Mouse (Mus musculus) intestine, postnatal 0 days (tissue): ENCODE measurements around the gene Camk1d. TPM values are rescaled to one million over a fixed set of nuclear protein-coding genes. Genes with fewer than 3 reads are reported as not detected.

Source experiments
- ATAC-seq: fragments of 200-750 bp; cut with Nextera tagmentation; 2 replicates; pipeline ENCODE4 v1.8.0; 2017; ENCODE audit warnings: mild to moderate bottlenecking, moderate TSS enrichment, moderate library complexity
- H3K27ac ChIP-seq: fragments of 300-500 bp; sonication (generic); 2 replicates; pipeline ENCODE4 v1.5.1; 2014; ENCODE audit warnings: mild to moderate bottlenecking, low read depth, low read length, moderate library complexity
- H3K27me3 ChIP-seq: fragments of 300-500 bp; sonication (generic); replicated peaks from 2 replicates; pipeline ENCODE4 v1.6.1; 2014; ENCODE audit warnings: low read length, mixed read lengths; ENCODE audit not compliant: control insufficient read depth, insufficient read depth
- H3K36me3 ChIP-seq: fragments of 300-500 bp; sonication (generic); 2 replicates; pipeline ENCODE4 v1.6.1; 2014; ENCODE audit warnings: mild to moderate bottlenecking, moderate library complexity; ENCODE audit not compliant: control insufficient read depth, insufficient read depth
- H3K4me1 ChIP-seq: fragments of 300-500 bp; sonication (generic); replicated peaks from 2 replicates; pipeline ENCODE4 v1.6.1; 2014; ENCODE audit warnings: antibody characterized with exemption, low read length, mixed read lengths; ENCODE audit not compliant: control insufficient read depth, insufficient read depth
- H3K4me2 ChIP-seq: fragments of 300-500 bp; sonication (generic); replicated peaks from 2 replicates; pipeline ENCODE4 v1.6.1; 2014; ENCODE audit warnings: low read depth, mild to moderate bottlenecking, moderate library complexity
- H3K4me3 ChIP-seq: fragments of 300-500 bp; sonication (generic); 2 replicates; pipeline ENCODE4 v1.5.1; 2014; ENCODE audit warnings: low read depth, low read length
- H3K9ac ChIP-seq: fragments of 300-500 bp; sonication (generic); 2 replicates; pipeline ENCODE4 v1.6.1; 2014; ENCODE audit warnings: mild to moderate bottlenecking, low read depth, low read length
- H3K9me3 ChIP-seq: fragments of 300-500 bp; sonication (generic); 2 replicates; pipeline ENCODE4 v1.6.1; 2016; ENCODE audit warnings: mixed run types; ENCODE audit not compliant: control insufficient read depth
- CTCF ChIP-seq: sonication (generic); IDR thresholded peaks from 2 replicates; pipeline ENCODE4 v1.5.1; 2016; ENCODE audit warnings: low read depth, mild to moderate bottlenecking, control low read depth, antibody characterized with exemption, moderate library complexity
- WGBS: fragments of 180-500 bp; shearing (Covaris S2); extraction: QIAGEN DNeasy Blood & Tissue Kit; methylation state at CpG from one replicate; pipeline ENCODE4 v1.1.7; 2014; 5-methylcytosine and 5-hydroxymethylcytosine counted together
- polyA plus RNA-seq: library from polyadenylated mRNA; unstranded; fragments of >200 nt; fragmentation: Nextera tagmentation; extraction: Ambion mirVana; gene quantifications from 2 replicates; pipeline ENCODE4 v1.2.1, GENCODE M21; 2015

Camk1d gene
- polyA plus RNA-seq, 1 experiment from 2014 or later = 11.3 TPM

DNA sequence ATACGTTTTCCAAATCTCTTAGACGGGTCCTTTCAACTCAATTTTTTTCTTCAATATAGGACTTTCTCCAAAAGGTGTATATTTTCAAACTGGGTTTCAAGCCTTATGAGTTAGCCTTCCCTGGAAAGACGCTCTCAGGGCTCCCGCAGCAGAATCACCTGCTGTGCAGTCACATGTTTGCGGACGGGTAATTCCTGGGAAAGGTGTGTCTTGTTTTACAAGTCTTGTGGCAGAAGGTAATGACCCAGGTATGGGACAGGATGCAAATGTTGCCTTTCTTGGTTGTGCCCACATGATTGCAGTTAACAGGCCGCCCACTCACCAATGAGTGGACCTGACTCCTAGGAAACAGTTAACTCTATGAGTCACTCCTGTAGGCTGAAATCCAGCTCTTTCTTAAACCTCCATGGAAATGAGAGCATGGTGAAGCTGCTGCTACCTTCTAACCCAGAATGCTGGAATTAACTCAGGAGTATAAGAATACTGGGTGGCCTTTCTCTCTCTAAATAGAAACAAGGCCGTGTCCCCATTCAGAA is 95.9 kb downstream of the Camk1d start:
- no peak overlapping the region for H3K9ac ChIP-seq
- H3K27ac ChIP-seq = peak overlapping the region; percentile 63; the same call in 1 of the 2 replicates
- H3K4me1 ChIP-seq = peaks cover 12% of the 10 kb centered on the region
- no peaks in the 10 kb centered on the region for H3K27me3 ChIP-seq
- peak; percentile 84 for ATAC-seq
- 59% methylated on average over 8 of the region's 8 CpGs for WGBS
- no peak overlapping the region for H3K4me2 ChIP-seq
- no peak for TF ChIP-seq CTCF
- no peaks in the 10 kb centered on the region for H3K9me3 ChIP-seq
- no peaks in the 10 kb centered on the region; the same call in 1 of the 2 replicates for H3K36me3 ChIP-seq
- no peak overlapping the region for H3K4me3 ChIP-seq

DNA sequence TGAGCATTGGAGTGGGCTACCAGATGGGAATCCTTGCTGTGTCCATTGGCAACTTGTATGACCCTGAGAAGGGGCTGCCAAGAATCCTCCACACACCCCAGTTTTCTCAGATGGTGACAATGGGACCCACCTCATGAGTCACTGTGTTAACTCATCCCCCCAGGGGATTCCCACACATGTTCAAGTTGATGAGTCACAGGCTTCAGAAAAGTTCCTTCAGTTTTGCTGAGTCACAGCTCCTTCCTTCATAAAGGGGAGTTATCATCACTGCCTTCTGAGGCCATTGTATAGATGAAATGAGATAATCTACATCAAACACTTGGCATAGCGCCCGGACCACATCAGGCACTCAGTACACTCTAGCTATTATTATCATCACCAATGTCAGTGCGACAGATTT is 99.4 kb downstream of the Camk1d start:
- peaks cover 12% of the 10 kb centered on the region for H3K4me1 ChIP-seq
- no peak overlapping the region for H3K9ac ChIP-seq
- ATAC-seq = peak; percentile 64
- H3K36me3 ChIP-seq = no peaks in the 10 kb centered on the region; the same call in 1 of the 2 replicates
- H3K4me3 ChIP-seq = no peak overlapping the region
- H3K27me3 ChIP-seq = no peaks in the 10 kb centered on the region
- WGBS = 40% methylated on average over 3 of the region's 3 CpGs
- no peaks in the 10 kb centered on the region for H3K9me3 ChIP-seq
- H3K4me2 ChIP-seq = no peak overlapping the region
- TF ChIP-seq CTCF = no peak
- peak overlapping the region; percentile 50; the same call in 1 of the 2 replicates for H3K27ac ChIP-seq

DNA sequence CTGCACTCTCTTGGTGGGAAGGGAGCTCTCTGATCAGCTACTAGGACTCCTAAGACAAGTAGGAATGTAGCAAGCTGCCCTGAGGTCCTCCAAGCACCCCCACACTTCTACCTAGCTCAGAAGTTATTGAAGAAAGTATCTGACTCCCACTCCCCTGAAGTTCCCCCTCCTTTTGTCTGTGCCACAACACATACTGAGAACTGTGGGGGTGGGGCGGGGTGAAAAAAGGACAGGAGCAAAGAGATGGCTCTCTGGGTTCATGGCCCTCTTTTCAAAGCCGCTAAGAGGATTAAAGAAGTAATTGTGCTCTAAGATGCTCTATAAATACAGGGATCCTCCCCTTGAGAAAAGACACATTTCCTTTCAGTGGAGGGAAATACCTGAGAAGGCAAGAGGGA is 100.0 kb downstream of the Camk1d start:
- peak overlapping the region; percentile 50 for H3K27ac ChIP-seq
- no peaks in the 10 kb centered on the region; the same call in 1 of the 2 replicates for H3K36me3 ChIP-seq
- H3K9ac ChIP-seq = no peak overlapping the region
- H3K9me3 ChIP-seq = no peaks in the 10 kb centered on the region
- no peaks in the 10 kb centered on the region for H3K27me3 ChIP-seq
- H3K4me2 ChIP-seq = no peak overlapping the region
- ATAC-seq = no peak
- WGBS = 56% methylated on average over 2 of the region's 2 CpGs
- no peak overlapping the region for H3K4me3 ChIP-seq
- H3K4me1 ChIP-seq = peaks cover 14% of the 10 kb centered on the region
- no peak for TF ChIP-seq CTCF

DNA sequence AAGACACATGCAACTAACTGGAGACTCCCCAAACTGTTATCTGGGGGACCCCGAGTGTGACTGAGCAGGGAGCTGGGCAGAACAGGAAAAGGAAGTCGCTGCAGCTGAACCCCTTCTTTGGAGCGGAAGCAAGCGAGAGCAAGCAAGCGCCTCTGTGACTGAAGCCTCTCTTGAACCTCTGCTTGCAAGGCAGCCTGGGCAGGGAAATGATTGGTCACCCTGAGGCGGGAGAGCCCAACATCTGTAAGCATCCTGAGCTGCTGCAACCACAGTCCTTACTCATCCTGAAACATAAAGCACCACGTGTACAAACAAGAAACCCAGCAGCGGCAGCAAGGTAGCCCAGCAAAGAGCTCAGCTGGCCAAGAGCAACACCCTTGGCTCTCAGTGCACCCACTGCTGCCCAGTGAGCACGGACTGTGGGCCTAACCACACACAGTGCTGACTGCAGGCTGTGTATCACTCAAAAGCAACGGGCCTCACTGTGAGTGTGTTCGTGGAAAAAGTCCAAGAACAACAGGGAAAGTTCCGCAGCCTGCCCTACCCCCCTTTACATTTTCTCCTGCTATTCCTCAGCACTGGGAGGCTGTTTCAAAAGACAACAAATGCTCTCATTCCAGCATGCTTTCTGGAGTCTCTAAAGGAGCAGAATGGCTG is 100.5 kb downstream of the Camk1d start:
- 42% methylated on average over 12 of the region's 12 CpGs for WGBS
- H3K36me3 ChIP-seq = no peaks in the 10 kb centered on the region; the same call in 1 of the 2 replicates
- ATAC-seq = no peak
- H3K4me3 ChIP-seq = no peak overlapping the region
- TF ChIP-seq CTCF = no peak
- H3K4me2 ChIP-seq = no peak overlapping the region
- H3K9me3 ChIP-seq = no peaks in the 10 kb centered on the region
- H3K27ac ChIP-seq = peak overlapping the region; percentile 50
- no peaks in the 10 kb centered on the region for H3K27me3 ChIP-seq
- H3K4me1 ChIP-seq = peaks cover 13% of the 10 kb centered on the region; the same call in 1 of the 2 replicates
- H3K9ac ChIP-seq = no peak overlapping the region

DNA sequence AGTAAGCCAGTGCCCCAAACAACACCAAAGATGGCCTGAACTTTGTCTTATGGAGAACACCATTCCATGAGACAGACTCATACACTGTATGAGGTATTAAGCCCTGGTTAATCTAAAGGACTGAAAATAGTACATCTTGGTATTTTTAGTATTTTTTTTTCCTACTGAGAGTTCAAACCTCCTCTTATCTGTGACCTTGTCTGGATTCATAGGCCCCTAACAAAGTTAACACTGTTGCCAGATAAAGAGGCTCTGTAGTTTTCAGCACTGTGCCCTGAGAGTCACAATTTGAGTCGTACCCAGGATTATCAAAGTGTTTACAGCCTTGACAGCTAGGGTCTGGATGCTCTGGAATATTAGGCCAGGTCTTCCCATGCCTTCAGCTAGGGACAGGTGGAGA is 102.7 kb downstream of the Camk1d start:
- no peak for TF ChIP-seq CTCF
- H3K4me1 ChIP-seq = peaks cover 10% of the 10 kb centered on the region; the same call in 1 of the 2 replicates
- H3K27ac ChIP-seq = no peak overlapping the region
- no peaks in the 10 kb centered on the region for H3K36me3 ChIP-seq
- no peak overlapping the region for H3K4me2 ChIP-seq
- no peak for ATAC-seq
- no peaks in the 10 kb centered on the region for H3K27me3 ChIP-seq
- no peaks in the 10 kb centered on the region for H3K9me3 ChIP-seq
- H3K9ac ChIP-seq = no peak overlapping the region
- 28% methylated on average over 1 of the region's 1 CpGs for WGBS
- H3K4me3 ChIP-seq = no peak overlapping the region

DNA sequence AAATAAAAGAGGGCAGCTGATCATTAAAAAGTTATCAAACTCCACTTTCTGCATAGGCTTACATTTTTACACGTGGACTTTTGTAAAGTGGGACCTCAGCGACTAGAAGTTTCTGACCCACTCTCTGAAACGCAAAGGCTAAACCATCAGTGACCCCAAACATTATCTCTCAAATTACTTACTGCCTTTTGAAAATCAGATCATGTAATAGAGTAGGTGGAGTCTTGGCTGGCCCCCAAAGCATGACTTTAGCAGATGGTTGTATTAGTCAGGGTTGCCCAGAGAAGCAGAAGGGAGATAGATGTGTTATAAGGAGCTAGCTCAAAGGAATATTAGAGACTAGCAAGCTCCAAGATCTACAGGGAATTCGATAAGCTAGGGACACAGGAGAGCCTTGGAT is 103.8 kb downstream of the Camk1d start:
- no peaks in the 10 kb centered on the region for H3K36me3 ChIP-seq
- WGBS = 66% methylated on average over 4 of the region's 4 CpGs
- H3K4me3 ChIP-seq = no peak overlapping the region
- TF ChIP-seq CTCF = no peak
- ATAC-seq = no peak
- H3K27me3 ChIP-seq = no peaks in the 10 kb centered on the region
- peaks cover 10% of the 10 kb centered on the region; the same call in 1 of the 2 replicates for H3K4me1 ChIP-seq
- no peaks in the 10 kb centered on the region for H3K9me3 ChIP-seq
- no peak overlapping the region for H3K9ac ChIP-seq
- H3K27ac ChIP-seq = no peak overlapping the region
- no peak overlapping the region for H3K4me2 ChIP-seq
